Mouse (Mus musculus) cerebellum, postnatal 25 days (tissue): Measurements from ENCODE around the gene Stab1.
A peak's percentile ranks its signal among the peaks of the same experiment; 100 is the strongest.

Source experiments
- DNase-seq, 2 experiments: peaks; one replicate each; pipeline ENCODE4 v3.0.0; 2021; ENCODE audit warnings: mixed read lengths in 2 of 2

The Stab1 gene

GRCm38 (mm10) chr14:31194441-31194840, 26.0 kb upstream of the Stab1 start:
- no peak for DNase-seq

GRCm38 (mm10) chr14:31193791-31194190, 25.4 kb upstream of the Stab1 start:
- DNase-seq: peak; percentile 36 to 49

- peak; percentile 41 to 65 for DNase-seq
Measured at GRCm38 (mm10) chr14:31191936-31192335, 23.5 kb upstream of the Stab1 start.

- no peak for DNase-seq
Measured at GRCm38 (mm10) chr14:31189348-31189747, 20.9 kb upstream of the Stab1 start.

GRCm38 (mm10) chr14:31188771-31189181, 20.3 kb upstream of the Stab1 start:
- no peak for DNase-seq

GRCm38 (mm10) chr14:31186656-31187055, 18.2 kb upstream of the Stab1 start:
- DNase-seq: peak; percentile 33 to 57

GRCm38 (mm10) chr14:31184195-31184594, 15.8 kb upstream of the Stab1 start:
- DNase-seq: peak in 1 of 2 experiments; percentile 5

- no peak for DNase-seq
Measured at GRCm38 (mm10) chr14:31183541-31183940, 15.1 kb upstream of the Stab1 start.

GRCm38 (mm10) chr14:31182786-31183290, 14.4 kb upstream of the Stab1 start:
- DNase-seq: no peak

- DNase-seq: no peak
Measured at GRCm38 (mm10) chr14:31181512-31181911, 13.1 kb upstream of the Stab1 start.

- peak in 1 of 2 experiments; percentile 20 for DNase-seq
Measured at GRCm38 (mm10) chr14:31179677-31180365, 11.4 kb upstream of the Stab1 start.

- DNase-seq: no peak
Measured at GRCm38 (mm10) chr14:31177715-31178114, 9.3 kb upstream of the Stab1 start.

- no peak for DNase-seq
Measured at GRCm38 (mm10) chr14:31177287-31177686, 8.8 kb upstream of the Stab1 start.

- no peak for DNase-seq
Measured at GRCm38 (mm10) chr14:31173537-31173936, 5.1 kb upstream of the Stab1 start.

- peak; percentile 73 to 82 for DNase-seq
Measured at GRCm38 (mm10) chr14:31172781-31173455, 4.5 kb upstream of the Stab1 start.

GRCm38 (mm10) chr14:31171821-31172220, 3.4 kb upstream of the Stab1 start:
- peak in 1 of 2 experiments; percentile 40 for DNase-seq

GRCm38 (mm10) chr14:31171386-31171785, 2.9 kb upstream of the Stab1 start:
- peak; percentile 80 to 88 for DNase-seq

- no peak for DNase-seq
Measured at GRCm38 (mm10) chr14:31170963-31171362, 2.5 kb upstream of the Stab1 start.

- DNase-seq: no peak
Measured at GRCm38 (mm10) chr14:31169508-31169907, 1.1 kb upstream of the Stab1 start.

- DNase-seq: peak in 1 of 2 experiments; percentile 37
Measured at GRCm38 (mm10) chr14:31166827-31167226, 1.6 kb downstream of the Stab1 start.

- DNase-seq: no peak
Measured at GRCm38 (mm10) chr14:31165991-31166630, 2.3 kb downstream of the Stab1 start.

GRCm38 (mm10) chr14:31165458-31165857, 3.0 kb downstream of the Stab1 start:
- DNase-seq: no peak

- DNase-seq: peak; percentile 47 to 58
Measured at GRCm38 (mm10) chr14:31165010-31165409, 3.4 kb downstream of the Stab1 start.

GRCm38 (mm10) chr14:31164067-31164466, 4.4 kb downstream of the Stab1 start:
- DNase-seq: peak; percentile 74 to 79
